9 mouse cellular contexts compared by ENCODE assay signal in genomic region chr15:89523283-89523832, GRCm38 (mm10). TPM values are rescaled to one million over a fixed set of nuclear protein-coding genes. Genes with fewer than 3 reads are reported as not detected.
DNase-seq lines count a peak whose midpoint lies in the region; ATAC-seq and TF ChIP-seq lines count a peak whose summit lies in the region.
"Had no signal": no experiment of that assay in that cellular context is flagged by ENCODE, and none has a peak within 500 bp of the region (broad histone marks: within the 10 kb centered on the region; RNA-seq: fewer than 3 reads in every experiment).

No protein-coding gene starts in this region.

- WGBS in intestine, embryonic 14.5 days: 14% methylated on average over 38 of the region's 47 CpGs
- 4% methylated on average over 41 of the region's 47 CpGs for WGBS in neural tube, embryonic 12.5 days

- H3K9me3 ChIP-seq in intestine, embryonic 14.5 days (ENCODE audit: control insufficient read depth, low read length): no peaks in the 10 kb centered on the region
- H3K9me3 ChIP-seq in neural tube, embryonic 12.5 days: no peaks in the 10 kb centered on the region

- peak overlapping the region; percentile 47; the same call in 1 of the 2 replicates for H3K27ac ChIP-seq in left cerebral cortex, adult 2 months
- H3K27ac ChIP-seq in intestine, embryonic 14.5 days (ENCODE audit: low read depth): no peak overlapping the region
- no peak overlapping the region for H3K27ac ChIP-seq in neural tube, embryonic 12.5 days

- no peaks in the 10 kb centered on the region for H3K4me1 ChIP-seq in intestine, embryonic 14.5 days (replicated peaks; ENCODE audit: control insufficient read depth, insufficient read depth, low read length)
- peaks cover 11% of the 10 kb centered on the region for H3K4me1 ChIP-seq in neural tube, embryonic 12.5 days

- H3K4me2 ChIP-seq in intestine, embryonic 14.5 days (ENCODE audit: low read length): peak overlapping the region; percentile 88
- H3K4me2 ChIP-seq in neural tube, embryonic 12.5 days (replicated peaks): peak overlapping the region; percentile 96

- intact Hi-C loops in left cerebral cortex, adult 2 months (cut with DNase I): no loop called here
- intact Hi-C loops in left cerebral cortex, postnatal 25 days (cut with DNase I): no loop called here
- intact Hi-C loops in left cerebral cortex, postnatal 10 days (cut with DNase I): no loop called here

- peaks cover 23% of the 10 kb centered on the region for H3K27me3 ChIP-seq in intestine, embryonic 14.5 days (replicated peaks; ENCODE audit: control insufficient read depth, insufficient read depth, low read length)
- H3K27me3 ChIP-seq in neural tube, embryonic 12.5 days (replicated peaks): peaks cover 37% of the 10 kb centered on the region

- TF ChIP-seq CTCF in left cerebral cortex, adult 2 months (IDR thresholded peaks at IDR 0.05): no peak

- peak in 1 of 2 experiments; percentile 32 for DNase-seq in left cerebral cortex, adult 2 months (ENCODE audit: extremely low spot score in 1 of 2, low spot score in 2 of 2)
- DNase-seq in left cerebral cortex, postnatal 25 days (ENCODE audit: low spot score in 2 of 2): no peak
- peak; percentile 15 for DNase-seq in embryo, embryonic 9.5 days (ENCODE audit: extremely low spot score)
- peak; percentile 69 for DNase-seq in intestine, embryonic 14.5 days (ENCODE audit: low spot score)
- DNase-seq in left cerebral cortex, postnatal 10 days (ENCODE audit: extremely low spot score in 1 of 2, low spot score in 2 of 2): no peak
- DNase-seq in left cerebral cortex, adult 18-20 months (ENCODE audit: low spot score in 2 of 2): no peak
- DNase-seq in layer of hippocampus, postnatal 10 days (ENCODE audit: low spot score in 2 of 2): no peak

- H3K4me3 ChIP-seq in left cerebral cortex, adult 2 months: peak overlapping the region; percentile 54
- H3K4me3 ChIP-seq in intestine, embryonic 14.5 days (ENCODE audit: low read depth, low read length): peak overlapping the region; percentile 54
- peak overlapping the region; percentile 55 for H3K4me3 ChIP-seq in neural tube, embryonic 12.5 days

- H3K36me3 ChIP-seq in intestine, embryonic 14.5 days (ENCODE audit: control insufficient read depth, insufficient read depth, low read length): no peaks in the 10 kb centered on the region
- no peaks in the 10 kb centered on the region for H3K36me3 ChIP-seq in neural tube, embryonic 12.5 days

- ATAC-seq in intestine, embryonic 14.5 days (replicated peaks; ENCODE audit: low FRiP score, low TSS enrichment, low read depth): peak; percentile 57
- ATAC-seq in neural tube, embryonic 12.5 days (ENCODE audit: low FRiP score, low read depth): no peak

- 0 out of 2 replicates have a peak overlapping the region, but pooled peaks have one; percentile 20 for H3K9ac ChIP-seq in intestine, embryonic 14.5 days (ENCODE audit: low read length)
- H3K9ac ChIP-seq in neural tube, embryonic 12.5 days: no peak overlapping the region

RNA-seq across cellular contexts. Expression of gene Shank3, which starts 23.9 kb away (rescaled TPM):
- 100 to 1,000 TPM; 222 to 239 TPM for total RNA-seq in left cerebral cortex, adult 2 months (2021)
- total RNA-seq in left cerebral cortex, postnatal 25 days (2021): 100 to 1,000 TPM; 210 to 243 TPM
- polyA plus RNA-seq in intestine, embryonic 14.5 days (2014; fragmentation: Nextera tagmentation; extraction: Ambion mirVana): 1.9 and 2.1 TPM in 2 replicates
- polyA plus RNA-seq in neural tube, embryonic 12.5 days (2016; fragmentation: Nextera tagmentation; extraction: Ambion mirVana): 4.8 and 7.1 TPM in 2 replicates
- total RNA-seq in left cerebral cortex, postnatal 10 days (2021): 100 to 1,000 TPM; 196 to 197 TPM
- total RNA-seq in left cerebral cortex, adult 18-20 months (2021): 100 to 1,000 TPM; 220 TPM
- 100 to 1,000 TPM; 221 to 225 TPM for total RNA-seq in layer of hippocampus, postnatal 10 days (2021)

RNA-seq across cellular contexts. Expression of gene Acr, which starts 44.8 kb away (rescaled TPM):
- total RNA-seq in left cerebral cortex, adult 2 months (2021): 1 to 10 TPM in 1 of 2 experiments, under 1 TPM in 1; 0.58 to 1.7 TPM
- 1 to 10 TPM; 1.1 to 1.5 TPM for total RNA-seq in left cerebral cortex, postnatal 25 days (2021)
- polyA plus RNA-seq in intestine, embryonic 14.5 days (2014; fragmentation: Nextera tagmentation; extraction: Ambion mirVana): 0.43 TPM in 1 of 2 replicates, not detected in the other
- polyA plus RNA-seq in neural tube, embryonic 12.5 days (2016; fragmentation: Nextera tagmentation; extraction: Ambion mirVana): 1.0 TPM in 2 replicates
- total RNA-seq in left cerebral cortex, postnatal 10 days (2021): 1 to 10 TPM; 2.0 to 3.0 TPM
- total RNA-seq in left cerebral cortex, adult 18-20 months (2021): under 1 TPM; 0.79 to 0.89 TPM
- total RNA-seq in layer of hippocampus, postnatal 10 days (2021): 1 to 10 TPM; 1.8 to 3.1 TPM
- total RNA-seq: adrenal gland, postnatal 36 days had no signal

RNA-seq across cellular contexts. Expression of gene Arsa, which starts 46.1 kb away (rescaled TPM):
- total RNA-seq in left cerebral cortex, adult 2 months (2021): 10 to 100 TPM; 32.0 to 33.0 TPM
- total RNA-seq in left cerebral cortex, postnatal 25 days (2021): 10 to 100 TPM; 30.4 to 32.5 TPM
- polyA plus RNA-seq in intestine, embryonic 14.5 days (2014; fragmentation: Nextera tagmentation; extraction: Ambion mirVana): 14.4 and 15.4 TPM in 2 replicates
- 15.4 and 15.6 TPM in 2 replicates for polyA plus RNA-seq in neural tube, embryonic 12.5 days (2016; fragmentation: Nextera tagmentation; extraction: Ambion mirVana)
- 10 to 100 TPM; 33.1 to 33.4 TPM for total RNA-seq in left cerebral cortex, postnatal 10 days (2021)
- 10 to 100 TPM; 30.6 to 31.7 TPM for total RNA-seq in left cerebral cortex, adult 18-20 months (2021)
- 10 to 100 TPM; 30.0 to 31.1 TPM for total RNA-seq in layer of hippocampus, postnatal 10 days (2021)

Comparison
In these comparisons a context has a peak if more than half of its experiments do, and no peak if none do; other contexts are left out.
1. DNase-seq: peak in embryo, embryonic 9.5 days (single experiment) and intestine, embryonic 14.5 days (single experiment); none in left cerebral cortex, postnatal 25 days (0 of 2), left cerebral cortex, postnatal 10 days (0 of 2), left cerebral cortex, adult 18-20 months (0 of 2) and layer of hippocampus, postnatal 10 days (0 of 2).
2. Peak in every context shown above with its lines, with median percentiles within 50 percentile points of each other: H3K4me3 ChIP-seq.